Mouse (Mus musculus) cerebellum, postnatal 4 days (tissue): Measurements from ENCODE around the gene Pcbp3.

Source experiments
- DNase-seq, 2 experiments: peaks; one replicate each; pipeline ENCODE4 v3.0.0; 2022; ENCODE audit warnings: low spot score in 2 of 2, mixed read lengths in 1 of 2

Pcbp3 gene

DNA sequence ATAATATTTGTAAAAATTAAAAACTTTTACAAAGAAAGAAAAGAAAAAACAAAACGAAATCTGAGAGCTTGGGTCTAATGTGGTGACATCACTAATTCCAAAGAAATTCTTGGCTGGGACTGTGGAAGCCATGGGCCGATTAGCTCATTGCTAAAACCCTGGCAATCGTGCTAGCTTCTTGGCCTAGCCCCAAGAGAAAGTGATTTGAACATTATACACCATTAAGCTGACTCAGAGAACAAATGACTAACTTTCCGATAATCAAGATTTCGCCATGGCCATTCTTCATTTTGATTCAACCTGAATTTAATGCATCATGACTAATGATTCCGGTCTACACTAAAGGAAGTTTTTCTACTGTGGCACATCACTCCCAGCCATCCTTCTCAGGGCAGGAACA lies 30.6 kb downstream of the Pcbp3 start:
- peak in 1 of 2 experiments; percentile 25 for DNase-seq

DNA sequence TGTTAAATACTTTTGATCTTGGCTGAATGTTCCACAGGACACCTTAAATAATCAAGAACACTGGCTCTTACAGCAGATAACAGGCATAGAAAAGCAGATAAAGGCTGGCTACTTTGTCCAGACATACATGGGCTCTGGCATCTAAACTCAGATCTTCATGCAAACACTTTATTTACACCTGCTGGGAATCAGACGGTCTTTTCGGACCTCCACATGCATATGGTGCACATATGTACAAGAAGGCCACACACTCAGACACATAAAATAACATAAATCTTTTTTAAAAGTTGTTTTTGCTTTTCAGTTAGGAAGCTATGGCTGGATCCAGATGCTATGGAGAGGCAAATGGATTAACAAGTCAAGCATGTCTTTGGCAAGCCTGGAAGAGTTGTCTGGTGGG lies 37.2 kb downstream of the Pcbp3 start:
- no peak for DNase-seq

DNA sequence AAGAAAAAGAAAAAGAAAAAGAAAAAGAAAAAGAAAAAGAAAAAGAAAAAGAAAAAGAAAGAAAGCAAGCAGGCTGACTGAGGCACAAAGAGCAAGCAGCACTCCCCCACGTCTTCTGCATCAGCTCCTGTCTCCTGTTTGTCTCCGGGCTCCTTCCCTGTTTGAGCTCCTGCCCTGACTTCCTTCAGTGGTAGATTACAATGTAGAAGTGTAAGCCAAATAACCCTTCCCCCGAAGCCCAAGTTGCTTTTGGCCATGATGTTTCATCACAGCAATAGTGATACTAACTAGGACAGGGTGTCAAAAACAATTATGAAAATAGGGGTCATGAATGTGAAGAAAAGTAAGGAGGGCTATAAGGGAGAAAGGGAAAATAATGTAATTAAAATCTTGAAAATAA lies 43.6 kb downstream of the Pcbp3 start:
- DNase-seq = no peak

DNA sequence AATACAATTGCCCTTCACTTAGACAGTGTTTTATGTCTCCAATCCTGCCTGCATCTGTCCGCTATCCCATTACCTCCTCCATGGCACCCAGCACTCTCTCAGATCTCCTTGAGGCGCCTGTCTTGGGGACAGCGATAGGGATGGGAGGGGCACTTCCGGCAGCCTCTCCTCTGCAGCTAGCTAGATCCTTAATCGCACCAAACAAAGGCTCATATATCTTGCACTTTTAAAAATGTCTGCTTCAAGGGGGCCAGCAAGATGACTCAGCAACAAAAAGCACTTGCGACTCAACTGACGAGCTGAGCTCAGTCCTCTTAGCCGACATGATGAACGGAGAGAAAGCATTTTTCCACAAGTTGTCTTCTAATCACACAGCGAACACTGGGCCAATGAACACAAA lies 55.3 kb downstream of the Pcbp3 start:
- DNase-seq = no peak

- no peak for DNase-seq
These were observed 55.7 kb downstream of the Pcbp3 start for GRCm38 (mm10) chr10:76905935-76906341.

GRCm38 (mm10) chr10:76903694-76904093 lies 58.0 kb downstream of the Pcbp3 start:
- DNase-seq = no peak

DNA sequence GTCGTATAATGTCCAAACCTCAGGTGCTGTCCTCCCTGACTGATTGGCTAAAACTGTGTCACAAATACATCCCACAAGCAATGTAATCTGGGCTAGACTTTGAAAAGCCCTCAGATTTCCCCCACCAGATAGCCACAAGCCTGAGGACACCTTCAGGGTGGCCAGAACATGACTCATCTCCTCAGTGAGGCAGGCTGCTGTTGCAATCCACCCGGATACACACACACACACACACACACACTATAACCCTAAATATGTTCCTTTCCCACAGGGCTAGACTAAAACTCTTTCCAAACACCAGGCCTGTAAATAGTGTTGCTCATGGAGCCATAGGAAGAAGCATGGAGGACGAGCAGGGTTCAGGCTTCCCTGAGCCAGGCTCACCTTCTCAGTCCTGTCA lies 58.6 kb downstream of the Pcbp3 start:
- no peak for DNase-seq

DNA sequence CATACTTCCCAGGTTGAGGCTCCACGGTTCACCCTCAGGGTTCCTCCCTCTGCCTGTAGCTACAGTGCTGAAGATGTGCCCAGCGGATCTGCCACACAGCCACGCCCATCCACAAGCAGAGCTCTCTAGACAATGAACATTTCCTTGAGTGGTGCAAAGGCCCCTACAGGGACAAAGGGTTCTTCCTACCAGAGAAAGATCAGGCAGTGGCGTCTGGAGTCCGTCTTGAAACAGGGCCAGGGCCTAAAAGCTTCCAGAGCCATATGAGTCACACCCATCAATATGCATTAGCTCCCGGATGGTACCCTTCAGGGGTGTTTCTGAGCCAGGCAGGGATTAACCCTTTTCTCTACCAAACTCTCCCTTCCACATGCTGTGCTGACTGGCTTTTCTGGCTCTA lies 59.1 kb downstream of the Pcbp3 start:
- DNase-seq = peak in 1 of 2 experiments; percentile 38

GRCm38 (mm10) chr10:76898428-76898827 lies 63.3 kb downstream of the Pcbp3 start:
- no peak for DNase-seq

DNA sequence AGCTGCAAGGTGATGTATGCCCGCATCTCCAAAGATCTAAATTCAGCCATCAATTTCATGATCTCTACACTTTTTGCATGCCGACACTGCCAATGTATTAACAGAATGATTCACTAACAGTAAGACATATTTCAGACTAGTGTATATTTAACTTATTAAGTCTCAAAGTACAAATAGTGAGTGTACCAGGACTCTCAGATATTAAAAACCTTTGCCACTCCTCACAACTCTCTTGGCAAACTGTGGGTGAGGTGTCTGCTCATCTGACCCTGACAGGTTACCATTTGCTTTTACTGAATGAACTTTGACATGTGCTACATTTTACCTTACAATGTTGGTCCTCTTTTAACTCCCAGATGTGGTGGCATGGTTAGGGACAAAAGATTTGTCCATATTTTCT lies 70.2 kb downstream of the Pcbp3 start:
- DNase-seq = no peak

DNA sequence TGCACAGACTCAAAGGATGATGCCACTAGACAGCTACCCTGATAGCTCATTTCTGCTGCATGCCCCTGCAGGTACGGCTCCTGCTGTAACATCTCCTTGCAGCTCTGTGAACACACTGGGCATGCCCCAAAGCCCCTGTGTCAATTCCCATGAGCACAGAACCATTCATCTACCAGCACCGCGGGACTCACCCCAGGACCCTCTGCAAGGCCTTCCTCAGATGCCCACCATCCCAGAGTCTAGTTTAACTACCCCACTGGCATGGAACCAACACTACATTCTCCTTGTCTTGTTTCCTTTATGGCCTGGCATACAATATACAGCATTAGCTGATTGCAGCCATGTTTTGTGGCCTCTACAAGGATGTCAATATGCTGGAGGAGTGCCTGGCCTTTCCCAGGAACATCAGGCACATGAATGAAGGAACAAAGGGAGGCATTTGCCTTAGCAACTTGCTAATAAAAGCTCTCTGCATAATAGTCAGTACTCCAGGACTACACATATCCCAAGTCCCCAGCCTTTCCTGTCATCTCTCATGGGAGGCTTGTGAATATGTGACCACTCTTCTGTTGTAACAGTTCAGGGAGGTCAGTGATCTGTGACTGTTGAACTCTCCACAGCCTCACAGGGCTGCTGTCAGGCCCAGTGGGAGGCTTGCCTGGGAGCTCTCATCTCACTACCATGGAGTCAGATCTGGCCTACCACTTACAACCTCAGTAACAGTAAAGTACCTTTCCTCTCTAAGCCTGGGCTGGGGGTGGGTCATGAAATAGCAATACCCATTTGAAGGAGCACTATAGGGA lies 78.0 kb downstream of the Pcbp3 start:
- DNase-seq = no peak

DNA sequence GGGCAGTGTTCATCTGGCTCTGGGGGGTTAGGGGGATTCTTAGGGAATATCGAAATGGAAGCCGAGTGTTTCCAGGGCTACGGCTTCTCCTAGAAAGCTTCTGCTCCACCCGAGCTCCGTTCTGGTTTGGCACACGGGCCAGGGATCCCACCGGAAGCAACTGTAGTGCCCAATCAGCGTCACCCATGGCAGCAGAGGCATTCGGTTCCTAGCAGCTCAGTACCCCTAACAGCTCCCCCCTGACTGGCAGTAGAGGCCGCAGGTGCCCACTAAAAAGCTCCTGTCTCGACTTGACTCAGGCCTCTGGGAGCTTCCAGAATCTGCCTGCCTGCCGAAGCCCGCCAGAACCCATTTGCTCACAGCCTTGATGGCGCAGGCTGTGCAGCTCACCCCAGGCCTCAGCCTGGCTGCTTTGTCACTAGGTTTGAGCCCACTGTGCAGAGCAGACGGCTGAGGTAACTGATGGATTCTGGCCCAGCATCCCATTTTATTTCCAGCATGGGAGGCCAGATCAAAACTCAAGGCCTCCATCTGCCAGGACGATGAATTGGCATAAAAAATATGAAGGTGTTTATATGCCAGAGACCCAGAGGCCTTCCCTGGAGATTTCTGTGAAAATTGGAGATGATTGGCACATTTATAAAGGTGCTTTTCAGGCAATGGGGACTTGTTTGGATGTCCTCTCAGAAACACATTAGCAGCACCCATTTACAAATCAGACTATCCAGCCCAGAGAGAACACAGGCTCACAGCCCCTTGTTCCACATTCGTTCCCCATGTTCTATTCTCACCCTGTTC lies 78.8 kb downstream of the Pcbp3 start:
- DNase-seq = peak in 1 of 2 experiments; percentile 25

DNA sequence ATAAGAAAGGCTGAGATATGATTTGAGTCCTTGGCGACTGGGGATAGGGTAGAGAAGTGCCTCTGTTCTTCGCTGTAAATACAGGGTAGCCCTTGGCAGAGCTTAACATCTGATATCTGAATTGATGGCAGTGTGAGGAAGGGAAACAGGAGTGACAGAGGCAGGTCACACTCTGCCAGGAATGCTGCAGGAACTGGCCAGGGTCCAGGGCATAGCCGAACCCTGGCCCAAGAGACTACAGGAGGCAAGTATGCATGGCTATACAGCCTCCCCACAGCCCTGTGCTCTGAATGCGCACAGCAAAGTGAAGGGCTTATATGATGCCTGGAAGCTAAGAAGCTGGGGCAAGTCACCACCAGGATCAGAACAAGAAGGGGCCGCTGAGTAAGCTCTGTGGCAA lies 79.8 kb downstream of the Pcbp3 start:
- peak in 1 of 2 experiments; percentile 49 for DNase-seq

DNA sequence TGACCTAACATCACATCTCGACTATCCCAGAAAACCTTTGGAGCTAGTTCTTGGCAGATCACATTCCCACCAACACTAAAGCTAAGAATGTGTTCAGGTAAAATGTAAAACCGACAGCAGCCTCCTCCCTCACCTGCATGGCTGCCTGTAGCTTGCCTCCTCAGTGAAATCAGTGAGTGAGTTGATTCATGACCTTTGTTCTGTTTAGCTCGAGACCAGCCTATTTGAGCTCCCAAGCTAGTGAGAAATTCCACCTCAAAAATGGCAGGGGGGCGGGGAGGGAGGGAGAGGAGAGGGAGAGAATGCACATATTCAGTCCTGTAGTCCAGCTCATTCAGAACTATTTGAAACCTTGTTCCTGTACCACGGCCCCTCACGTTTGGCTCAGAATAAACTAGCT lies 86.4 kb downstream of the Pcbp3 start:
- no peak for DNase-seq

DNA sequence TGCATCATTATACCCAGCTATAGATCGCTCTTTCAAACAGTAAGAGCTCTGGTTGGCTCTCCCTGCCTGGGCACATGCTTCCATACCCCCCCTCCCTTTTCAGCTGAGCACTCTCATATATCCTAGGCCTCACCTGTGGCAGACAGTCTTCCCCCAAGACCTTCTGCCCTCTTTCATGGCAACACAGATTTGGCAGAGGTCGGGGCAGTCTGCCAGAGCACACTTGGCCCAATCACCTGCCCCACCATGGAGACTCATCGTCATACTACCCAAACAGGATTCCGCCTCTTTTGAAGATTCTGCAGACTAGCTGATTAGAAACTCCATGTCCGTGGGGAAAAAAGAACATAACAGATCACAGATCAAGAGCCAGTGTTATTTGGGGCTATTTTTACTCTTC lies 86.8 kb downstream of the Pcbp3 start:
- no peak for DNase-seq

GRCm38 (mm10) chr10:76874398-76874797 lies 87.3 kb downstream of the Pcbp3 start:
- DNase-seq = no peak

DNA sequence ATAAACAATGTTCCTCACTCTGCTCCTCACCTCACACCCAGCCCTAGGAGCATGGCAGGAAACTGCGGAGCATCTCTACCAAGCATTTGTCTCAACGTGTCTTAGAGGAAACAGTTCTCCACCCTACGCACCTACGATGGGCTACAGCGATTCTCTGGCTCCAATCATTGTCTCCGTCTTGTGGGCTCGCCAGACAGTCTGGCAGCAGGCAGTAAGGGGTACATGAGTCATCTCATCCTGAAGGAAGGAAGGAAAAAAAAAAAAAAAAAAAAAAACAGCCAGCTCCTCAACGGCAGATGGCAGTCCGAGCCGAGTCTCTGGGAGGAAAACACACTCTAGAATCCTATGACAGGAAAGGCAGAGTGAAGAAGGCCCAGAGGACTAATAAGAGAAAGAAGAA lies 87.7 kb downstream of the Pcbp3 start:
- DNase-seq = no peak

GRCm38 (mm10) chr10:76872736-76873135 lies 89.0 kb downstream of the Pcbp3 start:
- no peak for DNase-seq

DNA sequence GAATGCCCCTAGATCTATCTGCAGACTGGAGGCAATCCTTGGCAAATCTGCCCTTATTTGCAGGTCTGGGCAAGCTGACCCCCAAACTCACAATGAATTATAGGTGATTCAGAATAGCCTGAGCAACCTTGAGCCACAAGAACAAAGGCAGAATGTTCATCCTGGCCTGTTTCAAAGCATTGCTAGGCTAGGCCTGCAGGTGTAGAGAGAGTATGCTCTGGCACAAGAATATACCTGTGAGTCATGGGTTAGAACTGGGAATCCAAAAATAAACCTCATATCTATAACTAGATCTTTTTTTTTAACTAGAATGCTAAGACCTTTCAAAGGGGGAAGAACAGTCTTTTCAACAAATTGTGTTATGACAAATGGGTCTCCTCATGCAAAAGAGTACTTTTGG lies 95.8 kb downstream of the Pcbp3 start:
- DNase-seq = no peak

- no peak for DNase-seq
These were observed 100.7 kb downstream of the Pcbp3 start for GRCm38 (mm10) chr10:76860998-76861397.

GRCm38 (mm10) chr10:76859355-76860127 lies 102.1 kb downstream of the Pcbp3 start:
- no peak for DNase-seq

GRCm38 (mm10) chr10:76857879-76858278 lies 103.8 kb downstream of the Pcbp3 start:
- DNase-seq = no peak
